Mouse (Mus musculus): ENCODE measurements at regions not wholly inside any gene's neighbourhood (a gene's known extent, or its start where the extent isn't known, plus 50 kb on each side); places are given as distances from the start of the nearest gene placed in this dataset.

- TF ChIP-seq CTCF (conservative IDR thresholded peaks at IDR 0.05; ENCODE audit: low read length) (no peak), POU5F1 (IDR thresholded peaks at IDR 0.05; ENCODE audit: borderline replicate concordance, low read length) (no peak), NANOG (IDR thresholded peaks at IDR 0.05; ENCODE audit: borderline replicate concordance, low read length) (no peak)
Observed at GRCm38 (mm10) chr13:51918108-51918507, 71.6 kb downstream of the Gadd45g start.

All from E14TG2a.4 (cell line).